Mouse (Mus musculus): ENCODE data around the gene Cabp4.
A peak's percentile ranks its signal among the peaks of the same experiment; 100 is the strongest.
"Not testable (repeated sequence)": the region's sequence is repeated elsewhere in the genome, so short reads cannot be mapped to it uniquely, and the experiment has no call there.

The Cabp4 gene

GRCm38 (mm10) chr19:4148819-4149218, 5.0 kb upstream of the Cabp4 start:
- DNase-seq (ENCODE audit: extremely low read depth, insufficient read length, low spot score) = no peak

- DNase-seq (ENCODE audit: extremely low read depth, insufficient read length, low spot score) = peak; percentile 96
Measured at GRCm38 (mm10) chr19:4148491-4148806, 4.6 kb upstream of the Cabp4 start, which contains the start of gene Coro1b. TSS of gene Coro1b (plus strand) at chr19:4148619.

GRCm38 (mm10) chr19:4147782-4148490, 4.1 kb upstream of the Cabp4 start:
- no peak for DNase-seq (ENCODE audit: extremely low read depth, insufficient read length, low spot score)

- no peak for DNase-seq (ENCODE audit: extremely low read depth, insufficient read length, low spot score)
Measured at GRCm38 (mm10) chr19:4147022-4147405, 3.2 kb upstream of the Cabp4 start.

GRCm38 (mm10) chr19:4146366-4147021, 2.7 kb upstream of the Cabp4 start:
- no peak for DNase-seq (ENCODE audit: extremely low read depth, insufficient read length, low spot score)

- no peak for DNase-seq (ENCODE audit: extremely low read depth, insufficient read length, low spot score)
Measured at GRCm38 (mm10) chr19:4145936-4146335, 2.1 kb upstream of the Cabp4 start.

- DNase-seq (ENCODE audit: extremely low read depth, insufficient read length, low spot score) = no peak
Measured at GRCm38 (mm10) chr19:4144550-4145498, 991 bp upstream of the Cabp4 start.

GRCm38 (mm10) chr19:4142416-4143173, 1.2 kb downstream of the Cabp4 start:
- no peak for DNase-seq (ENCODE audit: extremely low read depth, insufficient read length, low spot score)

GRCm38 (mm10) chr19:4140147-4140546, 3.7 kb downstream of the Cabp4 start:
- DNase-seq (ENCODE audit: extremely low read depth, insufficient read length, low spot score) = no peak

- no peak for DNase-seq (ENCODE audit: extremely low read depth, insufficient read length, low spot score)
Measured at GRCm38 (mm10) chr19:4139446-4139845, 4.4 kb downstream of the Cabp4 start, which contains the start of gene Gpr152. TSS of gene Gpr152 (plus strand) at chr19:4139787.

- DNase-seq (ENCODE audit: extremely low read depth, insufficient read length, low spot score) = no peak
Measured at GRCm38 (mm10) chr19:4137913-4138312, 5.9 kb downstream of the Cabp4 start.

- DNase-seq (ENCODE audit: extremely low read depth, insufficient read length, low spot score) = peak; percentile 36
Measured at GRCm38 (mm10) chr19:4136463-4136862, 7.4 kb downstream of the Cabp4 start.

- DNase-seq (ENCODE audit: extremely low read depth, insufficient read length, low spot score) = peak; percentile 66
Measured at GRCm38 (mm10) chr19:4135963-4136345, 7.9 kb downstream of the Cabp4 start.

GRCm38 (mm10) chr19:4135229-4135962, 8.4 kb downstream of the Cabp4 start:
- DNase-seq (ENCODE audit: extremely low read depth, insufficient read length, low spot score) = not testable (repeated sequence)

GRCm38 (mm10) chr19:4134354-4134753, 9.5 kb downstream of the Cabp4 start:
- peak; percentile 45 for DNase-seq (ENCODE audit: extremely low read depth, insufficient read length, low spot score)

- DNase-seq (ENCODE audit: extremely low read depth, insufficient read length, low spot score) = no peak
Measured at GRCm38 (mm10) chr19:4131768-4132167, 12.1 kb downstream of the Cabp4 start.

GRCm38 (mm10) chr19:4131075-4131474, 12.8 kb downstream of the Cabp4 start:
- no peak for DNase-seq (ENCODE audit: extremely low read depth, insufficient read length, low spot score)

- DNase-seq (ENCODE audit: extremely low read depth, insufficient read length, low spot score) = no peak
Measured at GRCm38 (mm10) chr19:4130106-4130505, 13.7 kb downstream of the Cabp4 start.

GRCm38 (mm10) chr19:4129462-4129861, 14.4 kb downstream of the Cabp4 start:
- no peak for DNase-seq (ENCODE audit: extremely low read depth, insufficient read length, low spot score)

All from 3134 (cell line).